Mouse (Mus musculus) c-Kit-negative CD71-positive TER-119-positive erythroid progenitor cells, embryonic 14.5 days (primary cell): ENCODE results near the gene Usp8.
A peak's percentile ranks its signal among the peaks of the same experiment; 100 is the strongest.

Experiments
- DNase-seq: peaks from one replicate; pipeline ENCODE4 v3.0.0-alpha.2; 2013; ENCODE audit warnings: low read depth, low spot score

The Usp8 gene

DNA sequence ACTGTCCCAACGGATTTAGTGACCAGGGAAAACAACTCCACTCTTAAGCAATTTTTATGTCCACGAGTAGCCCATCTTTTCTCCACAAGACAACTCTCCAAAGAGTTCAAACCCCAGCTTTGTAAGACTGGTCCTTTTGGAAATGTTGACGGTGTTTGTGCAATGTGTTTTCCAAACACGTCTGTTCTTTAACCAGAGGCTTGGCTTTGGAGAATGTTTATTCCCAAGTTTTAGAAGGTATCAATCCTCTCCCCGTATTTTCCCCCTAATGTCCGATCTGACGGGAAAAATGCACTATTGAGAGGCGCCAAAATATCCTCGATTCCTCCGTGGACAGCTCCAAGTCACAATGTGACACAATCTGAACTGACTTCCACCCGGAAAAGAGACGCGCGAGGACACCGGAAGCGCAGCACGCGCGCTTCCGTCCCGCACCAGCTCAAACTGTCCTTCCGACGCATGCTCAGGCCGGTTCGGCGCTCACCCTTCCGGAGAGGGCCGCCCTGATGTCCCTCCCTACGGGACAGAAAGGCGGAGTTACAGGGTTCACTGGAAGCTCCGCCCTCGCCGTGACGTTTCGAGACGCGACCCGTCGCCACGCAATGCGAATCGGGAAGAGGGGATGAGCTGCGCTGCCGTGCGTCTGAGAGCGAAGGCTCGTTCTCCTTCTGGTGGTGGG, at the start of gene Usp8:
Gene Usp8 (plus strand): TSS at position 570 of the 679 bp plus-strand sequence.
- DNase-seq = peak; percentile 96

DNA sequence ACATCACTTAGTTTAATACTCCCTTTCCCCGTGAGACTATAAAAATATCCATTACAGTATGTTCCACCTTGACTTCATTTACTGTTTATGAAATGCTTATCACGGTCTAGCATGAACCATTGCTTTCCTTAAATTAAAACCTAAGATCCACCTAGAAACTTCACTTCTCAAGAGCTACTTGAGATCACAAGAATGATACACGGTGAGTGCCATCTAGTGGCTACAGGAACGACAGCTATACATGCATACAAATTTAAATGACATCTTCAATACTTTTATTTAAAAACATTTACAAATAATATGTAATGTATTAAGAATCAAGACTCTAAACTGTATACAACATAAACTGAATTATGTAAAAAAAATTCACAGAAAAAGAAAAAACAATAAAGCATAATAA, 43.6 kb upstream of the Usp8 start:
- no peak for DNase-seq

GRCm38 (mm10) chr2:126665984-126666383, 41.1 kb upstream of the Usp8 start:
- no peak for DNase-seq

DNA sequence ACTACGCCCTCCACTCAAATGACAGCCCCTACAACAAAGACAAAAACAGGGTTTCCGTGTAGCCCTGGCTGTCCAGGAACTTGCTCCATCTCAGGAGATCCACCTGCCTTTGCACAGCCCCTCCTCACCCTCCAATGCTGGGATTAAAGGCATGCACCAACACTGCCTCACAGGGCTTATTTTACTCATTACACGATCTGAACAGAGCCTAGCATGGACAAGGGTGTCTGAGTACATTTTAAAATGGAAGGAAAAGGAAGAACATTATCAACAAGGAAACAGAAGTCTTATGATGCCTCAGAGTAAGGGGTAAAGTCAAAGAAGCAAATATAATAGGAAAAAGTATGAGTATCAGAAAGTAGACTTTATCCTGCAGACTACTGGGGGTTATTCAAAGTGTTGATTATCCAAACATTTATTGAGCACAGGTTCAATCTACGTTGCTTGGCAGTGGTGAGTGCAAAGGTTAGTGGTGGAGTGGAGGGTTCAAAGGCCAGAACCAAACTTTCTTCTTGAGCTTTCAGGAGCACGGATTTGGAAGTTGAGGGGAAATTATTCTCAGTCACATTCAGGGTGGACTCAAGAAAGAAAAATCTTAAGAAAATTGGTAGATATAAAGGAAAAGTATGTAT, 38.4 kb upstream of the Usp8 start:
- DNase-seq = no peak

DNA sequence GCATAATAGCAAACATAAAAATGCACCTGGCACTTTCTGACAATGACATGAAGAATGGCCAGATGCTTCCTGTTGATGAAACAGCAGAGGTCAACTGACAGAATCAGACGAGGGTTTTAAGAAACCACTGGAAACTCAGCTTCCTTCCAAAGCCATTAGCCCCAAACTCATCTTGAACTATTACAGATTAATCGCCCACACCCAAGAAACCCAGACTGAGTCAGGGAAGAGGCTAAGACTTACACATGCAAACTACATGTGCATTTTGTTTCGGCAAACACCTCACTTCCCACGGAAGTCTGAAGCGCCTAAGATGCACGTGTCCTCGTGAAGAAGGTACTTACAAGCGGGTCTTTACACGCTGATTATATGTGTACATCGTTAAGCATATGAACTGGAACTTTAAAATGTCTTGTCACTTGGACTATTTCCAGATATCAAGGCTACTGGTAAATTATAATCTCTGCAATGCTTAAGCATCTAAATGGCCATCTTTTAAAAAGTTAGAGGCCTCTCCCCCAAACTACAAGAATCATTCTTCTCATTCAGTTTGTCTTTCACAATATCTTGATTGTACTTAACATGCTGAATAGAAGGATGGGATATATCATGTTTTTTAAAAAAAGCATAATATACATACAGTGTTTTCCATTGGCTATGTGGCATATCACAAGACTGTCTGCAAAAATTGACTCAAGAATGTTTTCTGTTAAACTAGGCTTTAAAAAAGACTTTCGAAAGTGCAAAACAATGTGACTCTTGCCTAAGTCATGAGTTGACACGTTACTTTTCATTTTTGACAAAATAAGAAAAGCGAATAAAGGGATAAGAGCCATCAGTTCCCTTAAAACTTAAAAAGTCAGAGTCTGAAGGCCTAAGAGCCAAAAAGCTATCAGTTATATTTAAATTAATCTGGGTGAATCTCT, 33.5 kb upstream of the Usp8 start:
- DNase-seq = peak; percentile 19

- DNase-seq = peak; percentile 48
Measured at GRCm38 (mm10) chr2:126674441-126675168, 32.5 kb upstream of the Usp8 start.

DNA sequence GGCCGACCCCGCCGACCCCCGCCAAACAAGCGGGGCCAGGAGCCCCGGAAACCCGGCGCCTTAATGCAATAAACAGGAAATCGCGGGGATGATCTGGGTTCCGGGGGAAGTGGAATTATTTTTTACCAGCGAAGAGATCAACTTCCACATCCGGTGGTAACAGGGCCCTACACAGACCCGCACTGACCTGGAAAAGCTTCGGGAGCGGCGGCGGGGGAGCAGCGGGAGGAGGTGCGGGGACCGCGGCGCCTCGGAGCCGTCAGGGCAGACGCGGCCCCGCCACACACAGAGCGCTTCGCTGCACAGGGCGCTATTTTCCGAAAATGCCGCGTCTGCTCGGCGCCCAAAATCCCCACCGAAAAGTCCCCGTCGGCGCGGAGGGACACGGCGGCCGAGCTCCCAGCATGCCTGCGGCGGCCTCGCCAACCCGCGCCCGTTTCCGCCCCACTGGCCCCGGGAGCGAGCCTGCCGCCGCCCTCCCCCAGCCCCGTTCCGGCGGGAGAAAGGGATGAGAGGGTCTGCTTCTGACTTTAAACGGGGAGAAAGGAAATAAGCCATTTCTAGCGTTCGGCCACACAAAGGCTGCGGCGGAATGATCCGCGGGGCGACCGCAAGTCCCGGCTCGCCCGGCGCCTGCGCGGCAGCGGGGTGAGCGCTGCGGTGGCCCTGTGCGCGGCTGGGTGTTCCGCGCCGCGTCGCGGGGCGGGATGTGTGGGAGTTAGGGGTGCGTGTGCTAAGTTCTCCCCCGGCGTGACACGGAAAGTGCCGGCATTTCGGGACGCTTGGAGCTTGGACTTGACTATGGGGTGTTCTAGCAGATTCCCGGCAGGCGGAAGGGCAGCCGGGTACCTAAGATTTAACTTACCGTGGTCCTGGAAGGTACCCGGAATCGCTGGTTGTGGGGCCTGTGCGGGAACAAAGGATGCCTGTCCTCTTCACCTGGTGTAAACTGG, 31.7 kb upstream of the Usp8 start:
- DNase-seq = peak; percentile 77

GRCm38 (mm10) chr2:126676122-126676515, 31.0 kb upstream of the Usp8 start, which contains the start of gene Gabpb1:
Gene Gabpb1, minus strand, starts transcription at chr2:126676337.
- DNase-seq = no peak

- DNase-seq = no peak
Measured at GRCm38 (mm10) chr2:126677366-126677765, 29.8 kb upstream of the Usp8 start.

DNA sequence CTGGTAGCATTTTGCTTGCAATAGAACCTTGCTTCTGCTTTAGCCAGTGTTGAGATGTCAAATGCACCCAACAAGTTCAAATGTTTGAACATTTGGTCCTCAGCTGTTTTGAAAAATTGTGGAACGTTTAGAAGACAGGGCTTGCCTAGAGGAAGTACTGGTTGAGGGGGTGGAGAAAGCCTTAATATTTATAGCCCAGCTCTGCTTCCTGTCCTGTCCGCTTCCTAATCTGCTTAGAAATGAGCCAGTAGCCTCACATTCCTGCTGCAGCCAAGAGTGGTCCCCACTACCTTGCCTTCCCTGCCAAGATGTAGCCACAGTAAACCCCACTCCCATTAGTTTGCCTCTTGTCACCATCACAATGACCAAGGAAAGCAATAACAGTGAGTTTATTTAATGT, 24.8 kb upstream of the Usp8 start:
- no peak for DNase-seq

DNA sequence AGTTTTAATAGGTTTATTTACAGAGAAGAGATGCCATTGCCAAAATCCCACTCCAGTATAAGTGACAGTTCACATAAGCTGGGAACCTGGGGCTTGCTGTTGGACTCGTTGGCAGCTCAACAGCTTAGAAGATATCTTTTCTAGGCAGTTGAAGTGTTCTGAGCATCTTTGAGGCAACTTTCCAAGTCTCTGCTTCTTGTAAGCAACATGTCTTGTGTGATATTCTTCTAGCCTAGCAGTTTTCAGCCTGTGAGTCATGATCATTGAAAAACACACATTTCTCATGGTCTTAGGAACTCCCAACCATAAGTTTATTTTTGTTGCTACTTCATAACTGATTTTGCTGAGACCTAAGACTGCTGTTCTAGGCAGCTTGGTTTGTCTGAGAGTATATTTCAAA, 24.2 kb upstream of the Usp8 start:
- no peak for DNase-seq

DNA sequence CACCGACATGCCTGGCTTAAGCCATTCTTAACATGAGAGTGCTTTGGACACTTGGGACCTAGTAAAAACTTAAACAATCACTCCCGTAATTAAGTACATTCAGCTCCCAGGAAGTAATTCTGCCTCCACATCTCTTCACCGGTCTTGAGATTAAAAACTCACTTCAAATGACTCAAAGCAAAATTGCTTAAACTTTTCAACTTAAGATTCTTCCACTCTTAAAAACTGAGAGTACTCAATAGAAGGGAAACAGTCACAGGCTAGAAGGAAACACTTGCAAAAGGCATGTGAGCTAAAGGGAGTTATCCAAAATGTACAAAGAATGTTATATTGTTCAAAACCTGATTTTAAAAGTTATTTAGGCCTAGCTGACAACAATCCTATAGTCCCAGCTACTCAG, 15.8 kb upstream of the Usp8 start:
- DNase-seq = no peak

GRCm38 (mm10) chr2:126695285-126695684, 11.8 kb upstream of the Usp8 start:
- no peak for DNase-seq

- no peak for DNase-seq
Measured at GRCm38 (mm10) chr2:126707438-126707779, 281 bp downstream of the Usp8 start.

DNA sequence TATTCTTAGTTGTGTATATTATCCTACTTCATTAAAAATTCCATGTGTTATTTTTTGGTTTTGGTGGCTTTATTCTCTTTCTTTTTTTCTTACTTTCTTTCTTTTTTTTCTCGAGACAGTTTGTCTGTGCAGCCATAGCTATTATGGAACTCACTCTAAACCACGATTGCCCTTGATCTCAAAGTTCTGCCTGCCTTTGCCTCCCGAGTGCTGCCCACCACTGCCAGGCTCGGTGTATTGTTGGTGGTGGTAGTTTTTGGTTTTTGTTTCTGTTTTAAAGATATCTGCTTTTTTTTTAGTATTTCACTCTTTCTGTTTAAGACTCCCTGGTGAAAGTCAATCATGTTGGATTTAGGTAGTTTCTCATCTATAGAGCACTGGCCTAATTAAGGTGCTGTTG, 1.2 kb downstream of the Usp8 start:
- no peak for DNase-seq

DNA sequence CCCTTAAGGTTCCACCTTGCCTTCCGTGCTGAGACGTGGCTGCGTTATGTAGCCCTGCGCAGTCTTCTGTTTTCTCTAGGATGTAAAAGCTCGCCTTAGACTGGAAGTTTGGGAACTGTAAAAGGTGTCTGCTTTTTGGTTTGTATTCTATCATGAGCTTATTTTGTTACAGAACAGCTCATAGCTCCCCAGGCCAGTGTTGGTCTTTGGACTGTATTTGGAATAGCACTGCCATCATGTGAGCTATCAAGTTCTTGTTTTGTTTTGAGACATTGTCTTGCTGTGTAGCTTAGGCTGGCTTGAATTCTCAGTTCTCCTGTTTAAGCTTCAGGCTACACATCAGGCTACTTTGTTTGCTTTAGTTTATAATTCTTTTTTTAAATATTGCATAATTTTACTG, 5.4 kb downstream of the Usp8 start:
- DNase-seq = no peak

- no peak for DNase-seq
Measured at GRCm38 (mm10) chr2:126712950-126713349, 5.8 kb downstream of the Usp8 start.

DNA sequence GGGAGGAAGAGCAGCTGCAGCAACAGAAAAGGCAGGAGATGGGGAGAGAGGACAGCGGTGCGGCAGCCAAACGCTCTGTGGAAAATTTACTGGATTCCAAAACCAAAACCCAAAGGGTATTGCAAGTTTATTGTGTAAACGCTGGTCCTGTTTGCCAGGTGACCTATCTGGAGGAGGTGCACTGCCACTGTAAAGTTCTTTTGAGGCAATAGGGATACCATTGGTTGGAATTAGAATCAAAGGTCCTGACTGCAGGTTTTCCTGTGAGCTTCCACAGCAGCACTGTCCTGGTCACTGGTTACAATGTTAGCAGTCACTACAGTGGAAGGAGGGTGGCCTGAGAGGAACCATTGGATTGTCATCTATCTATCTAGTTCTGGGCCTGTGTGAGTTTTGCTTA, 22.1 kb downstream of the Usp8 start:
- DNase-seq = no peak

GRCm38 (mm10) chr2:126730502-126730901, 23.4 kb downstream of the Usp8 start:
- no peak for DNase-seq

- DNase-seq = no peak
Measured at GRCm38 (mm10) chr2:126735339-126736073, 28.4 kb downstream of the Usp8 start.
